Mouse (Mus musculus): ENCODE measurements around the gene Tfec. TPM values are rescaled to one million over a fixed set of nuclear protein-coding genes. Genes with fewer than 3 reads are reported as not detected.

Gene Tfec
- polyA plus RNA-seq, 2 experiments = 0.91 to 1.5 TPM

DNA sequence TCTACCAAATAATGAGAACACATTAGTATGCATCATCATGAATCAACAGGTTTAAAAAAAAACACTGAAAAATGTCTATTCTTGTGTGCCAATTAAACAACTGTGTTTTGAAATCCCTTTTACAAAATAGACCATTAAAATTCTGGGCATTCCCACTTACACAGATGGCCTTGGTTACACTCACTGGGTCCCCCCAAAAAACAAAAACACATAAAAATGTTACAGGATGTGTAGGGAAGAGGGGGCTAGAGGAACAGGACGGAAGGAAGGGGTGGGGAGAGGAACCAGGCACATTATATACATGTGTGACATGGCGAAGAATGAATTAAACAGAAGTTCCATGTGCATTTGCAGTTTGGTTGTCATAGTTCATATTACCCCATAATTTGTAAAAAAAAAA is 29.9 kb downstream of the Tfec start:
- Histone ChIP-seq H3K9ac (ENCODE audit: low read depth, low read length, severe bottlenecking) (no peak overlapping the region), H3K27me3 (ENCODE audit: control insufficient read depth, insufficient read depth, low read length) (no peaks in the 10 kb centered on the region), H3K36me3 (ENCODE audit: control insufficient read depth, insufficient read depth, low read length) (no peaks in the 10 kb centered on the region), H3K9me3 (ENCODE audit: control insufficient read depth, low read length) (no peaks in the 10 kb centered on the region), H3K4me1 (ENCODE audit: control insufficient read depth, insufficient read depth, low read length) (no peaks in the 10 kb centered on the region), H3K4me2 (replicated peaks; ENCODE audit: low read depth, low read length, severe bottlenecking) (no peak overlapping the region), H3K4me3 (replicated peaks; ENCODE audit: low read length) (no peak overlapping the region), H3K27ac (replicated peaks; ENCODE audit: low read depth, low read length) (no peak overlapping the region)
- DNase-seq (ENCODE audit: low spot score) = no peak
- ATAC-seq (ENCODE audit: low FRiP score, low read depth) = no peak
- TF ChIP-seq POLR2A (IDR thresholded peaks at IDR 0.05; ENCODE audit: borderline replicate concordance, extremely low read depth, insufficient read depth, insufficient read length) = no peak
- 42% methylated on average over 2 of the region's 2 CpGs for WGBS

DNA sequence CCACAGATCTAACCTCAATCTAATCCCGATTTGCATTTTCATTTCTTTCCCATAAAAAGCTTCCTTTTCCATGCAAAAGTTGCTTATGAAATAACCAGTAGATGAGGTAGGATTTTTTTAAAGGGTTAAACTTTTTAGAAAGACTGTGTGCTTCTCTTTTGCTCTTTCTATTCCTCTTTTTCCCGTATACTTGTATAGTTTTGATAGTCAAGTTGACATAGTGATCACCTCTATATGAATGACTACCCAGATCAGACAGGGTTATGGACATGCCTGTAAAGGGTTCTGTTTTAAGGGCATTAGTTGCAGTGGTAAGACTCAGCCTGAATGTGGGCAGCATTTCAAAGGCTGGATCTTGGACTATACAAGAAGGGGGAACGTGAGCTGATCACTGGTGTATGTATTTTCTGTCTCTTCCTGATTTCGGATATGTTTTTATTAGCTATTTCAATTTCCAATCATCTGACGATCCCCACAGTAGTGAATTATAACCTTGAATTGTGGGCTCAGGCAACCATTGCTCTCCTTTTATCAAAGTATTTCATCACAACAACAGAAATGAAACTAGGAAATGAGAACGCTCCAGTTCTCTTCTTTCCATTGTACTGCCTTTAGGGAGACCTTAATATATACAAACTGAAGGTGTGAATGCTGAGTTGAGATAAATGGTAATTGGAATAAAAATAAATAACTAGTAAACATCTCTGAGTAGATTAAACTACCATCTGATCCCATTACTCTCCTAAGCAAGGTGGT is 35.3 kb downstream of the Tfec start:
- no peak for DNase-seq (ENCODE audit: low spot score)
- H3K27ac ChIP-seq (replicated peaks; ENCODE audit: low read depth, low read length) = no peak overlapping the region
- no peaks in the 10 kb centered on the region for H3K36me3 ChIP-seq (ENCODE audit: control insufficient read depth, insufficient read depth, low read length)
- H3K4me3 ChIP-seq (replicated peaks; ENCODE audit: low read length) = no peak overlapping the region
- no peaks in the 10 kb centered on the region for H3K4me1 ChIP-seq (ENCODE audit: control insufficient read depth, insufficient read depth, low read length)
- 93% methylated on average over 6 of the region's 6 CpGs for WGBS
- H3K9me3 ChIP-seq (ENCODE audit: control insufficient read depth, low read length) = no peaks in the 10 kb centered on the region
- H3K27me3 ChIP-seq (ENCODE audit: control insufficient read depth, insufficient read depth, low read length) = no peaks in the 10 kb centered on the region
- TF ChIP-seq POLR2A (IDR thresholded peaks at IDR 0.05; ENCODE audit: borderline replicate concordance, extremely low read depth, insufficient read depth, insufficient read length) = no peak
- no peak overlapping the region for H3K4me2 ChIP-seq (replicated peaks; ENCODE audit: low read depth, low read length, severe bottlenecking)
- ATAC-seq (ENCODE audit: low FRiP score, low read depth) = no peak
- H3K9ac ChIP-seq (ENCODE audit: low read depth, low read length, severe bottlenecking) = no peak overlapping the region

DNA sequence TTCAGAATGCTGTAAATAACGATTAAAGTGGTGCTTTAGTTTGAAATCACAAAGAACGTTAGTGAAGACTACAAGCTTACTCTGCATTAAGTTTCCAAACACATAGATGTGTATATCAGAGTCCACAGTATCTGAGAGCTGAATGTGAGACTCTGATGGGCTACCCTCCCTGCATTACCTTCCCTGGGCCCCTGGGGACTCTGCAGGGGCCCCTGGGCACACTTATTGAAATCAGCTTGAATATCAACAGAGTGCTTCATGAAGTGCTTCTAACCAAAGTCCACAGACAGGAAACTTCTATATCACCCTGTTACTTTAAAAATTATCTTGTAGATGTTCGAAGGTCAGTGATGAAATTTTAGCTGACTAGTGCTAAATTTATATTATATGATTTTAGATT is 36.2 kb downstream of the Tfec start:
- ATAC-seq (ENCODE audit: low FRiP score, low read depth) (no peak), DNase-seq (ENCODE audit: low spot score) (no peak)
- no peak for TF ChIP-seq POLR2A (IDR thresholded peaks at IDR 0.05; ENCODE audit: borderline replicate concordance, extremely low read depth, insufficient read depth, insufficient read length)
- H3K4me3 ChIP-seq (replicated peaks; ENCODE audit: low read length) = no peak overlapping the region
- H3K9ac ChIP-seq (ENCODE audit: low read depth, low read length, severe bottlenecking) = no peak overlapping the region
- no peak overlapping the region for H3K4me2 ChIP-seq (replicated peaks; ENCODE audit: low read depth, low read length, severe bottlenecking)
- WGBS = 80% methylated on average over 3 of the region's 3 CpGs
- H3K4me1 ChIP-seq (ENCODE audit: control insufficient read depth, insufficient read depth, low read length) = no peaks in the 10 kb centered on the region
- H3K9me3 ChIP-seq (ENCODE audit: control insufficient read depth, low read length) = no peaks in the 10 kb centered on the region
- H3K36me3 ChIP-seq (ENCODE audit: control insufficient read depth, insufficient read depth, low read length) = no peaks in the 10 kb centered on the region
- H3K27ac ChIP-seq (replicated peaks; ENCODE audit: low read depth, low read length) = no peak overlapping the region
- no peaks in the 10 kb centered on the region for H3K27me3 ChIP-seq (ENCODE audit: control insufficient read depth, insufficient read depth, low read length)

DNA sequence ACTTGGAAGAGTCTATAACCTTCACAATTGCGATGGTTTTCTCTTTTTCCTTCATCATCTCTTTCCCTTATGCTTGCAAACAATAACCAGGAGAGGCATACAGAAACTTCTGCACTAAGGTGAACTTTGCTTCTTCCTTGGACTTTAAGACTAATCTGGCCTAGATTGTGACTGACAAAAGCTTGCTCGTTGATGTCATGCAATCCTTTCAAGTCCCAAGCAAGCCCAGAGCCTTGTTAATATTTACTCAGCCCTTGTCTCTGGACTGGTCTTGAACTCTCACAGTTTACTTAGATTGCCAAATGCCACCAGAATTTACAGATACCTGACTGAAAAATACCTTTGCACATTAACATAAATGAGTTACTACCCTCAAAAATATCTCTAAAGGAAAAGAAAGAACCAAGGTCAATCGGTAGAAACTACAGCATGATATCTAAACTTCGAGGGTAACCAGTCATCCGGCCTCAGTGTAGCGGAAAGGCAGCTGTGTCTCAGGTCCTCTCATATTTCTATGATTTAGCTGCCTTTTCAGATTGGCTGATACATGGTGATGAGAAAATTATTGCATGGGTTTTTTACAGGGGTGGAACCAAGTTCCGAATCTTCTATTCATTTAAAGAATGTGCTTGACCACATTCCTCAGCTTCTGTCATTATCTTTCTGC is 42.2 kb downstream of the Tfec start:
- ATAC-seq (ENCODE audit: low FRiP score, low read depth) (no peak), DNase-seq (ENCODE audit: low spot score) (no peak)
- H3K9me3 ChIP-seq (ENCODE audit: control insufficient read depth, low read length) = no peaks in the 10 kb centered on the region
- no peaks in the 10 kb centered on the region for H3K4me1 ChIP-seq (ENCODE audit: control insufficient read depth, insufficient read depth, low read length)
- no peaks in the 10 kb centered on the region for H3K36me3 ChIP-seq (ENCODE audit: control insufficient read depth, insufficient read depth, low read length)
- H3K4me2 ChIP-seq (replicated peaks; ENCODE audit: low read depth, low read length, severe bottlenecking) = no peak overlapping the region
- H3K9ac ChIP-seq (ENCODE audit: low read depth, low read length, severe bottlenecking) = no peak overlapping the region
- 85% methylated on average over 7 of the region's 7 CpGs for WGBS
- H3K27me3 ChIP-seq (ENCODE audit: control insufficient read depth, insufficient read depth, low read length) = no peaks in the 10 kb centered on the region
- TF ChIP-seq POLR2A (IDR thresholded peaks at IDR 0.05; ENCODE audit: borderline replicate concordance, extremely low read depth, insufficient read depth, insufficient read length) = no peak
- H3K4me3 ChIP-seq (replicated peaks; ENCODE audit: low read length) = no peak overlapping the region
- no peak overlapping the region for H3K27ac ChIP-seq (replicated peaks; ENCODE audit: low read depth, low read length)

DNA sequence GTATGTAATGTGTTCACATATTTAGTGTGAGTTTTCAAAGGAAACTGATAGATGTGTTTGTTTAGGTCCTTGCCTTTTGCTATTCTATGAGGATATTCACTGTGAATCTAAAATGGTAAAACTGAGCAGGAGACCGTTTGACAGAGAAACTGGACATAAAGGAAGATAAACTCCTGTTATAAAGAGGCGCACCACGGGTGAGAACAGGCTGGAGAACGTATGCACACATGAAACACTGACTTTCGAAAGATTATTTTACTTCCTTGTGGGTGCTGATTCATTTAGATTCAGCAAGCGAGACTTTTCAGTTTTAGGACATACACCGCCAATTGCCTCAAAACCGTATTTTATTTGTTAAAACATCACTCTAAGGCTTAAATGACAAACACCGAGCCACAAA is 43.3 kb downstream of the Tfec start:
- no peaks in the 10 kb centered on the region for H3K9me3 ChIP-seq (ENCODE audit: control insufficient read depth, low read length)
- H3K27me3 ChIP-seq (ENCODE audit: control insufficient read depth, insufficient read depth, low read length) = no peaks in the 10 kb centered on the region
- no peaks in the 10 kb centered on the region for H3K4me1 ChIP-seq (ENCODE audit: control insufficient read depth, insufficient read depth, low read length)
- no peak overlapping the region for H3K9ac ChIP-seq (ENCODE audit: low read depth, low read length, severe bottlenecking)
- TF ChIP-seq POLR2A (IDR thresholded peaks at IDR 0.05; ENCODE audit: borderline replicate concordance, extremely low read depth, insufficient read depth, insufficient read length) = no peak
- no peak for DNase-seq (ENCODE audit: low spot score)
- H3K36me3 ChIP-seq (ENCODE audit: control insufficient read depth, insufficient read depth, low read length) = no peaks in the 10 kb centered on the region
- no peak overlapping the region for H3K4me2 ChIP-seq (replicated peaks; ENCODE audit: low read depth, low read length, severe bottlenecking)
- H3K27ac ChIP-seq (replicated peaks; ENCODE audit: low read depth, low read length) = no peak overlapping the region
- ATAC-seq (ENCODE audit: low FRiP score, low read depth) = no peak
- H3K4me3 ChIP-seq (replicated peaks; ENCODE audit: low read length) = no peak overlapping the region
- WGBS = 89% methylated on average over 9 of the region's 9 CpGs
